Mouse (Mus musculus) thymus, postnatal 10 days (tissue): Measurements from ENCODE around the gene Dlgap4.

ENCODE experiments used
- DNase-seq, 2 experiments: peaks; one replicate each; pipeline ENCODE4 v3.0.0; 2021; ENCODE audit warnings: low spot score in 2 of 2

Gene Dlgap4

DNA sequence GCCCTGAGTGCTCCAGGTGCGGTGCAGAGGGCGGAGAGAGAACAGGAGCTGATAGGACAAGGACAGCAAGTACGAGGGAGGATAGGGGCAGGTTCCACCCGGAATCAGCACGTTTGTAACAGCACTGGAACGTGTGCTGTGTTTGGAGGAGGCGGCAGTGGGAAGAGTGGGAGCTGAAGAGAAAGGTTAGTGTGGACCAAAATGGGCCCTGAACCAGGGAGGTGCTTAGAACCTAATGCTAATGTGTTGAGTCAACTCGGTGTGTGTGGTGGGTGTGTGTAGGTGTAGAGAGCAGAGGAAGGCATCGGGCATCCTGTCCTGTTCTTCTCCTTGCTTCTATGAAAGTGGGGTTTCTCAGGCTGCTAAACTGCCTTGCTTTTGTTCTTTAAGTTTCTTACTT lies 127.8 kb downstream of the Dlgap4 start:
- DNase-seq, result no peak

GRCm38 (mm10) chr2:156741998-156742397 lies 128.5 kb downstream of the Dlgap4 start:
- DNase-seq, result no peak

- DNase-seq, result no peak
Observed at GRCm38 (mm10) chr2:156743248-156743647, 129.7 kb downstream of the Dlgap4 start.

DNA sequence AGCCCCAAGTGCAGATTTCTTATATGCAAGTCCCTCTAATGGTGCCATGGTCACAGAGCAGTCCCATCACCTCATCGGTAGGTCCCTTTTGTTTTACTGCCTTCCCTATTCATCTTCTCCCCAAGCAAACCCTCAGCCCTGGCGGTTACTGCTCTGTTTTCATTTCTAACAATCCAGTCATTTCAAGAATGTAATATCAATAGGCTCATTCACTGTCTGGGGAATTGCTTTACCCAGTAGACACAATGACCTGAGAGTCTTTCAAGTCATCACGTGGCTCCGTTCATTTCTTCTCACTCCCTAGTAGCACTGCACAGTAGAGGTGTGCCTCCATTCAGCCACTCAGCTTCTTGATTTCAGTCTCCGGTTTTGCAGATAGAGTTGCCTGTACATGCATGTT lies 130.9 kb downstream of the Dlgap4 start:
- DNase-seq, result no peak

DNA sequence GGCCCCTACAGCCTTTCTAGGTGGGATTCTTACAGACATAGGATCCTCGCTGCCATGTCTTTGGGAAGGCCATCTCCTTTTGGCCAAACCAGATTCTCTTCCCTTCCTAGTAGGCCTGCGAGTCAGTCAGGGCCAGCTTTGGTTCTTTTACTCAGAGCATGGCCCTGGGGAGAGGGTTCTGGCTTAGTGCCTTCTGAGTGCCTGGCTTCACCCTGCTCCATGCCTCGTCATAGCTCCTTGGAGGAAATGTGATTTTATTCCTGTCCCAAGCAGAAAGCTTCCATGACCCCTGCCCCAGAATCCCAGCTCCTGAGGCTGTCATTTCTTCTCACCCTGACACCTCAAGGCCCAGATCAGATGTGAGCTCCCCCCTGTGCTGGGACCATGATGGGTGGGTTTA lies 133.8 kb downstream of the Dlgap4 start:
- DNase-seq, result no peak

- no peak for DNase-seq
Observed at GRCm38 (mm10) chr2:156749687-156750086, 136.2 kb downstream of the Dlgap4 start.

GRCm38 (mm10) chr2:156756937-156757336 lies 143.4 kb downstream of the Dlgap4 start:
- DNase-seq, result no peak

DNA sequence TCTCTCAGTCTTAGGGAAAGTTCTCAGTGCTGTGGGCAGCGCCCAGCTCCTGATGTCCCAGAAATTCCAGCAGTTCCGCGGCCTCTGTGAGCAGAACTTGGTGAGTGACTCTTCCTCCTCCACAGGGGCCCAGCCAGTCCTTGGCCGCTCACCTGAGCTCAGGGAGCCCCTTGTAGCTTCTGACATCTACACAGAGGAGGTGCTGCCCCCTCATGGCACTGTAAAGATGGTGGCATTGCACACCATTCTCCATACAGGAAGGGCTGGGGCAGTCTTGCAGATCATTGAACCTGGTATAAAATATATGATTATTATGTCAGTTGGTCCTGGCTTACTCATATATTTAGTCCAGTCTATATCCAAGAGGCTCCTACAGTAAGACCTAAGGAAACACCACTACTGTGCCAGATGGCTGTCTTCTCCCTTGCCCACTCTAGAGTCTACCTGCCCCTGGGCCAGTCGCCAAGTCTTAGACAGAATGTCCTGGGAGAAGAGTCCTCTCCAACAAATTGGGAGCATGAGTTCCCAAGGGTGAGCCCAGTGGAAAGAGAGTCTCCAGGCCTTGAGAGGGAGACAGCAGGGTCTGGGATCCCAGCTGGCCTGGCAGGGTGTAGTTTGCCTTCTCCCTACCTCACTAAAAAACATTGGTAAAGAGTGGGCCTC lies 147.5 kb downstream of the Dlgap4 start:
- peak in 1 of 2 experiments; percentile 15 for DNase-seq

DNA sequence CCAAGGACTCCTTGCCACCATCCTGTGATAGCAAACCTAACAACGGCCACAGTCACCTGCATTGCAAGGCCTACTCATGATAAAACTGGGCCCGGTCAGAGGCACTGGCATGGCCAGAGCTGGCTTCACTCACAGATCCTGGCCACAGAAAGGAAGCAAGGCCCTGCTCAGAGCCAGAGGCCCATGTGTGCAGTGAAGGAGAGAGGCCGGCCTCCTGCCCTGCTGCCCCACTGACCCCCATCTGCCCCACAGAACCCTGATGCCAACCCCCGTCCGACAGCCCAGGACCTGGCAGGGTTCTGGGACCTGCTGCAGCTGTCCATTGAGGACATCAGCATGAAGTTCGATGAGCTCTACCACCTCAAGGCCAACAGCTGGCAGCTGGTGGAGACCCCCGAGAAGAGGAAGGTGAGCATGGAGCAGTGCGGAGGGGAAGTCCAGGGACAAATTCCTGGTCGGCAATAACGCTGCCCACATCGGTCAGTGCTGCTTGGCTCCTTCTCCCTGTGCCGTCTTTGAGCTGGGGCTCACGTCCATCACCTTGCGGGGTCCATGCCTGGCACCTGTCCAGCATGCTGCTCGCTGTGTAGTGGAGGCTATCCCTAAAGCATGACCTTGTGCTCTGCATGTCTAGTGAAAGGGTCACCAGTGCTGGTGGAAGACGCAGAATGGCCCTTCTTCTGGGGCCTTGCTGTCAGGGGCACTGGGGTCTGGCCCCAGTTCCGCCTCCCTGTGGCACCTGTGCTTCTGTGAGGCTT lies 148.2 kb downstream of the Dlgap4 start:
- DNase-seq, result no peak

DNA sequence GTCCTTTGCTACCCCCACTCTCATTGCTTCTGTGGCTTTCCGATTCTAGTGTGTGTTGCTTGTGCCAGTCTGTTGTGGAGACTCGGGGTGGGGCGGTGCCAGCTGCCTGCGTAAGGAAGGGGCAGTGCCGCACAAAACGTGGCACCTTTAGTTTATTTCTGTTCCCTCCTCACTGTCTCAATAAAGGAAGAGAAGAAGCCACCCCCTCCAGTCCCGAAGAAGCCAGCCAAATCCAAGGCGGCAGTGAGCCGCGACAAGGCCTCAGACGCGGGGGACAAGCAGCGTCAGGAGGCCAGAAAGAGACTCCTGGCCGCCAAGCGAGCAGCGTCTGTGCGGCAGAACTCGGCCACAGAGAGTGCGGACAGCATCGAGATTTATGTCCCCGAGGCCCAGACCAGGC lies 149.0 kb downstream of the Dlgap4 start:
- DNase-seq, result no peak

DNA sequence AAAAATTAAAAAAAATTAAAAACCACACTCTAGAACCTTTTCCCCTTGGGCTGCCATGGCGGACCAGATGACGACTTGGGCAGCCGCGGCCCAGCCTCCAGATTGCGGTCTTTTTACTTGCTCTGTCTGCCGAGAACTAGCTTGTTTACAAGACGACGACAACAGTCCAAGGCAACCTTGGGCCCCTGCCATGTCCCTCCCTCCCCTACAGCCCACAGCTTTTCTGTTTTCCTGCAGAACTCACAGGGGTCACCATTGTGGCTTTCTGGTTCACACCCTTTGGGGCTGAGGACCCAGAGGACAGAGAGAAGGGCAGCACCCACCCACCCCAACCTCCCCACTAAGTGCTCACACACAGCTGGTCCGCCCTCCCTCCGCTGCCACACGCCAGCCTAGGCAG lies 149.6 kb downstream of the Dlgap4 start:
- DNase-seq, result no peak

DNA sequence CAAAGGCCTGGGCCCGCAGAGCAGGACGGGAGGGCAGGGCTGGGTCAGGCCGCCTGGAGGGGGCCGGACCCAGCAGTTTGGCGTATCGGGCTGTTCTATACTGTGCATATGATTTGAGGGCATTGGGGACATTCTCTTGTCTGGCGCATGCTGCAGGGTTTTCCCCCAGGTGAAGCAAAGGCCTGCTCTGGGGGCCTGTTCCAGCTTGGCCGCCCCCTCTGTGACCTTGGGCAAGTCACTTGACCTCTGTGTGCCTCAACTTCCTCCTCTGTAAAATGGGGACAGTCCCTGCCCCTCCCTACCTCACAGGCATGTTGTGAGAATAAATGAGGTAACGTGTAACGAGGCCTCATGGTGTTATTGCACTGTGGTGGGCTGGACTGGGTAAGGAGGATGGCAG lies 150.5 kb downstream of the Dlgap4 start:
- DNase-seq, result no peak

DNA sequence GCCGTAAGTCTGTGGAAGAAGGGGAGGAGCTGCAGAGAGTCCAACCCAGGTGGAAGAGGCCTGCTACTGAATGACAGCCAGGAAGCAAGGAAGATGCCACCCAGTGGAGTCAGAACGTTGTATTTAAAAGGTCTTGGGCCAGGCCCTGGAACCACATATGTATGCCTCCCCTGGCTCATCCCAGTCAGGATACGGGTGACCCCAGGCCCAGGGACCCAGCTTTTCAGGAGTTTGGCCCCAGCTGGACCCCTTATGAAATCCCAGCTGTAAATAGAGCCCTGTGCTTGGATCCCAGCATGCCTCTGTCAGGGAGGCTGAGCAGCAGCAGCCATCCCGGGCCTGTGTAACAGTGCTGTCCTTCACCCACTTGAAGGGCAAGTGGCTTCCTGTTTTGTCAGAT lies 151.2 kb downstream of the Dlgap4 start:
- DNase-seq, result no peak

- DNase-seq, result no peak
Observed at GRCm38 (mm10) chr2:156765593-156765992, 152.1 kb downstream of the Dlgap4 start.

DNA sequence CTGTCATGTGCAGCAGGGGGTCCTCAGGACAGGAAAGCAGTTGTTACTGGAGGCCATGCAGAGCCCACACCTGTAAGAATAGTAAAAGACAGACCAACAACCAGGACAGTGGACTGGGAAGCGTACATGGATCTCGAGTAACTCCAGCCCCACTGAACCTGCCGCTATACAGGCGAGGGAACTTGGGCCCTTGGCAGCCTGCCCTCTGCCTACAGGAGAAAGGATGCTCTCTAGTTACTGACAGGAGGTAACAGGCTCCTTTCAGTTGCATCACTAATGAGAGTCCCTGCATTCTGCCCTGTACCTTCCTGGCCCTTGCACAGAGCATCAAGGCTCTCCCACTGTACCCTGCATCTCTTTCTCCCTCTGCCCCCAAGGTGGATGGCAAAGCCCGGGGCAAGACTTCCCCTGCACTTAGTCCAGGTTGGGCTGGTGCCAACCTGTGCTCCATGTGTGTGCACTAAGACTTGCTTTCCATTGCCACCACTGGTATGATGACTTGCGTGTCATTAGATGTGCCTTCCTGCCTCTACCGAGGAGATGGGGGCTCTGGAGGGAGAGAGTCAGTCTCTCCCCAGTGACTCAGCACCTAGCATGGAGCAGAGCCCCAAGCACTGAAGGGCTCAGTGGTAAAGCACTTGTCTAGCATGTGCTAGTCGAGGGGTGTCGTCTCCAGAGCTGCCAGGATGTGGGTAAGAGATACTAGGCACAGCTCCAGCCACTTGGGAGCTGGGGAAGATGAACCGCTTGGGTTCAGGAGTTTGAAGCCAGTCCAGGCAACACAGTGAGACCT lies 152.9 kb downstream of the Dlgap4 start:
- no peak for DNase-seq

DNA sequence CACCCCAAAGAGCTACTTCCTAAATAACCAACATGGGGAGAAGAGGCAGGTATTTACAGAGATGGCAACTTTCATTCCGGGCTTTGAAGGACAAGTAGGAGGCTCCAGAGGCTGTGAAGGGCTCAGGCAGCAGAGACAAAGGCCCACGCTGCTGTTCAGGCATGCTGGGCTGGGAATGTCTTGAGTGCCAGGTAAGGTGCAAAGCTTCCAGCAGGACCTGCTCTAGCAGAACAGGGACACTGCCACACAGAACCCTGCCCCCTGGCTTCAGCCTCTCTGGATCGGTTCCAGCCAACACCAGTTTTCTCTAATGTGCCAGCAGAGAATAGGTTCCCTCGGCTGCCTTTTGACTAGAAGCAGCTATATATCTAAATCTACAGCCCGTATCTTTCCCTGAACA lies 153.6 kb downstream of the Dlgap4 start:
- no peak for DNase-seq

DNA sequence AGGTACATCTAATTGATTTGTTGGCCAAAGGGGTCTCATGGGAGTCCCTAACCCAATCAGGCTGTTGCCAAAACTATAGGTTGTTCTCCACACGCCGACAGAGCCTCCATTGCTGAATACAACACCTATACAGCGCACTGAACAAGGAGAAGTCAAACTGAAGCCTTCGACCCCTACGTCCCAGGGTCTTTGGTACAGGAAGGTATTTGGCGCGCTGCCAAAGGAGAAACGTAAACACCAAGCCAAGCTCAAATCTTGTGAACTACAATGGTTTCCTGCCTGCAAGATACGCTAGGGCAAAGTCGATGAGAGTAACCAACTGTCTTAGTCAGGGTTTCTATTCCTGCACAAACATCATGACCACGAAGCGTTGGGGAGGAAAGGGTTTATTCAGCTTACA lies 155.8 kb downstream of the Dlgap4 start:
- DNase-seq, result no peak

- no peak for DNase-seq
Observed at GRCm38 (mm10) chr2:156773470-156773869, 160.0 kb downstream of the Dlgap4 start.

- no peak for DNase-seq
Observed at GRCm38 (mm10) chr2:156774035-156774737, 160.7 kb downstream of the Dlgap4 start.

- DNase-seq, result no peak
Observed at GRCm38 (mm10) chr2:156774738-156775454, 161.4 kb downstream of the Dlgap4 start, which contains the start of gene Myl9. Myl9 (plus strand) TSS chr2:156775420.
